Mouse (Mus musculus): ENCODE data around the gene Loxl3.
A peak's percentile ranks its signal among the peaks of the same experiment; 100 is the strongest.

The Loxl3 gene

GRCm38 (mm10) chr6:83017190-83017589 is 16.8 kb upstream of the Loxl3 start:
- DNase-seq (ENCODE audit: low spot score), result no peak

GRCm38 (mm10) chr6:83019044-83019443 is 14.9 kb upstream of the Loxl3 start:
- no peak for DNase-seq (ENCODE audit: low spot score)

- no peak for DNase-seq (ENCODE audit: low spot score)
Observed at GRCm38 (mm10) chr6:83020121-83020520, 13.9 kb upstream of the Loxl3 start.

- DNase-seq (ENCODE audit: low spot score), result no peak
Observed at GRCm38 (mm10) chr6:83020836-83021593, 13.0 kb upstream of the Loxl3 start.

GRCm38 (mm10) chr6:83023008-83023407 is 11.0 kb upstream of the Loxl3 start:
- DNase-seq (ENCODE audit: low spot score), result no peak

GRCm38 (mm10) chr6:83023786-83024185 is 10.2 kb upstream of the Loxl3 start:
- DNase-seq (ENCODE audit: low spot score), result no peak

- no peak for DNase-seq (ENCODE audit: low spot score)
Observed at GRCm38 (mm10) chr6:83024421-83024820, 9.6 kb upstream of the Loxl3 start.

- DNase-seq (ENCODE audit: low spot score), result no peak
Observed at GRCm38 (mm10) chr6:83025221-83025620, 8.8 kb upstream of the Loxl3 start.

- no peak for DNase-seq (ENCODE audit: low spot score)
Observed at GRCm38 (mm10) chr6:83027293-83027692, 6.7 kb upstream of the Loxl3 start.

- DNase-seq (ENCODE audit: low spot score), result no peak
Observed at GRCm38 (mm10) chr6:83027706-83028105, 6.3 kb upstream of the Loxl3 start.

GRCm38 (mm10) chr6:83029777-83030176 is 4.2 kb upstream of the Loxl3 start:
- no peak for DNase-seq (ENCODE audit: low spot score)

GRCm38 (mm10) chr6:83031111-83031510 is 2.9 kb upstream of the Loxl3 start:
- DNase-seq (ENCODE audit: low spot score), result no peak

- no peak for DNase-seq (ENCODE audit: low spot score)
Observed at GRCm38 (mm10) chr6:83031921-83032590, 1.9 kb upstream of the Loxl3 start.

GRCm38 (mm10) chr6:83032769-83033191 is 1.2 kb upstream of the Loxl3 start:
- no peak for DNase-seq (ENCODE audit: low spot score)

- no peak for DNase-seq (ENCODE audit: low spot score)
Observed at GRCm38 (mm10) chr6:83034463-83035055, 586 bp downstream of the Loxl3 start.

- DNase-seq (ENCODE audit: low spot score), result no peak
Observed at GRCm38 (mm10) chr6:83037188-83037587, 3.2 kb downstream of the Loxl3 start.

- DNase-seq (ENCODE audit: low spot score), result peak; percentile 77
Observed at GRCm38 (mm10) chr6:83038496-83039012, 4.6 kb downstream of the Loxl3 start.

- DNase-seq (ENCODE audit: low spot score), result no peak
Observed at GRCm38 (mm10) chr6:83040601-83041000, 6.6 kb downstream of the Loxl3 start.

GRCm38 (mm10) chr6:83043561-83043960 is 9.6 kb downstream of the Loxl3 start:
- DNase-seq (ENCODE audit: low spot score), result no peak

GRCm38 (mm10) chr6:83043993-83044392 is 10.0 kb downstream of the Loxl3 start:
- no peak for DNase-seq (ENCODE audit: low spot score)

GRCm38 (mm10) chr6:83044742-83045141 is 10.8 kb downstream of the Loxl3 start:
- no peak for DNase-seq (ENCODE audit: low spot score)

GRCm38 (mm10) chr6:83049367-83049766 is 15.4 kb downstream of the Loxl3 start:
- DNase-seq (ENCODE audit: low spot score), result no peak
